9 mouse cellular contexts compared by ENCODE assay signal in genomic region chr3:14887686-14888295, GRCm38 (mm10). TPM values are rescaled to one million over a fixed set of nuclear protein-coding genes. Genes with fewer than 3 reads are reported as not detected.
DNase-seq lines count a peak whose midpoint lies in the region; ATAC-seq and TF ChIP-seq lines count a peak whose summit lies in the region.
"Had no signal": no experiment of that assay in that cellular context is flagged by ENCODE, and none has a peak within 500 bp of the region (broad histone marks: within the 10 kb centered on the region; RNA-seq: fewer than 3 reads in every experiment).

No protein-coding gene starts in this region.

- TF ChIP-seq CTCF in cortical plate, adult 2 months (IDR thresholded peaks at IDR 0.05; ENCODE audit: extremely low read depth, insufficient read depth, low read length) = no peak

- WGBS in liver, embryonic 12.5 days (ENCODE audit: insufficient replicate concordance) = 22% methylated on average over 10 of the region's 10 CpGs

- peak overlapping the region; percentile 60 for H3K4me3 ChIP-seq in cortical plate, adult 2 months (ENCODE audit: insufficient read depth, low read length)
- H3K4me3 ChIP-seq in liver, embryonic 12.5 days = peak overlapping the region; percentile 97
- peak overlapping the region; percentile 24 for H3K4me3 ChIP-seq in myocyte

- peak overlapping the region; percentile 100 for H3K9ac ChIP-seq in liver, embryonic 12.5 days
- H3K9ac ChIP-seq: embryonic facial prominence, embryonic 12.5 days had no signal

- H3ac ChIP-seq in myocyte (ENCODE audit: control insufficient read depth, insufficient read length) = no peak overlapping the region

- H3K9me3 ChIP-seq in liver, embryonic 12.5 days (replicated peaks) = no peaks in the 10 kb centered on the region
- H3K9me3 ChIP-seq: embryonic facial prominence, embryonic 12.5 days had no signal

- H3K79me2 ChIP-seq in myocyte (ENCODE audit: control insufficient read depth, insufficient read depth) = no peaks in the 10 kb centered on the region

- H3K4me2 ChIP-seq in liver, embryonic 12.5 days = peak overlapping the region; percentile 81
- no peak overlapping the region for H3K4me2 ChIP-seq in myocyte (ENCODE audit: low read depth)

- no peak for TF ChIP-seq POLR2A in cortical plate, adult 2 months (IDR thresholded peaks at IDR 0.05; ENCODE audit: extremely low read depth, insufficient read depth, low read length)
- TF ChIP-seq POLR2A in myocyte (IDR thresholded peaks at IDR 0.05; ENCODE audit: insufficient read length, low read depth) = no peak

- peak overlapping the region; percentile 78; the same call in 1 of the 2 replicates for H3K27ac ChIP-seq in cortical plate, adult 2 months (ENCODE audit: insufficient read depth, low read length)
- H3K27ac ChIP-seq in liver, embryonic 12.5 days = peak overlapping the region; percentile 99
- H3K27ac ChIP-seq: embryonic facial prominence, embryonic 12.5 days had no signal

- peaks cover 50% of the 10 kb centered on the region for H3K36me3 ChIP-seq in liver, embryonic 12.5 days
- no peaks in the 10 kb centered on the region for H3K36me3 ChIP-seq in myocyte (ENCODE audit: control insufficient read depth, insufficient read depth)
- H3K36me3 ChIP-seq: embryonic facial prominence, embryonic 12.5 days had no signal

- H3K4me1 ChIP-seq in cortical plate, adult 2 months (ENCODE audit: control insufficient read depth, insufficient read depth, low read length) = no peaks in the 10 kb centered on the region
- peaks cover 37% of the 10 kb centered on the region for H3K4me1 ChIP-seq in liver, embryonic 12.5 days
- H3K4me1 ChIP-seq: embryonic facial prominence, embryonic 12.5 days had no signal

- ATAC-seq in liver, embryonic 12.5 days = no peak

- no peaks in the 10 kb centered on the region for H3K27me3 ChIP-seq in liver, embryonic 12.5 days (replicated peaks)
- H3K27me3 ChIP-seq in myocyte (ENCODE audit: control insufficient read depth, insufficient read depth, insufficient read length) = no peaks in the 10 kb centered on the region

- peak; percentile 28 for DNase-seq in kidney, adult 18-20 months
- no peak for DNase-seq in kidney, adult 8-10 months
- no peak for DNase-seq in frontal cortex, postnatal 25 days (ENCODE audit: low spot score in 2 of 2)
- DNase-seq in adipocyte (ENCODE audit: low spot score) = no peak
- DNase-seq in layer of hippocampus, adult 9-10 months (ENCODE audit: low spot score) = no peak

TF ChIP-seq in myocyte, 11 proteins besides CTCF, POLR2A, EP300 and RAD21:
- TF ChIP-seq POLR2AphosphoS2 (IDR thresholded peaks at IDR 0.05; ENCODE audit: insufficient read length, low read depth) (no peak), USF1 (IDR thresholded peaks at IDR 0.05; ENCODE audit: low read depth) (no peak), TCF3 (IDR thresholded peaks at IDR 0.05; ENCODE audit: insufficient read length, low read depth) (no peak), MAX (IDR thresholded peaks at IDR 0.05; ENCODE audit: low read depth) (no peak), TCF12 (IDR thresholded peaks at IDR 0.05; ENCODE audit: insufficient read depth, poor library complexity, severe bottlenecking) (no peak), REST (IDR thresholded peaks at IDR 0.05; ENCODE audit: insufficient read depth, insufficient read length) (no peak), E2F4 (IDR thresholded peaks at IDR 0.05; ENCODE audit: insufficient read depth) (no peak), MYOD1 (IDR thresholded peaks at IDR 0.05; ENCODE audit: control insufficient read depth in 1 of 3, insufficient read length in 2 of 3, low read depth in 2 of 3) (no peak), CEBPB (IDR thresholded peaks at IDR 0.05; ENCODE audit: insufficient read depth, poor library complexity, severe bottlenecking) (no peak), MYOG (IDR thresholded peaks at IDR 0.05; ENCODE audit: control insufficient read depth in 1 of 3, insufficient read depth in 1 of 3, insufficient read length in 2 of 3, low read depth in 2 of 3) (no peak), SRF (IDR thresholded peaks at IDR 0.05; ENCODE audit: control insufficient read depth, insufficient read length, low read depth) (no peak)
TF ChIP-seq in myocyte: peak in this region for 0.

RNA-seq across cellular contexts. Expression of gene Car2, which starts 1.7 kb away (rescaled TPM):
- 363 and 437 TPM in 2 replicates for polyA plus RNA-seq in cortical plate, adult 2 months (2012; rRNA removed)
- 2,168 and 2,210 TPM in 2 replicates for polyA plus RNA-seq in liver, embryonic 12.5 days (2016; fragmentation: Nextera tagmentation; extraction: Ambion mirVana)
- polyA plus RNA-seq in myocyte (2012; fragmentation: generic; extraction: Trizol) = 5.6 TPM

RNA-seq across cellular contexts. Expression of gene Car3, which starts 24.5 kb away (rescaled TPM):
- polyA plus RNA-seq in cortical plate, adult 2 months (2012; rRNA removed) = 1.0 and 1.1 TPM in 2 replicates
- 8.2 and 8.5 TPM in 2 replicates for polyA plus RNA-seq in liver, embryonic 12.5 days (2016; fragmentation: Nextera tagmentation; extraction: Ambion mirVana)
- 22.3 TPM for polyA plus RNA-seq in myocyte (2012; fragmentation: generic; extraction: Trizol)

Comparison
In these comparisons a context has a peak if more than half of its experiments do, and no peak if none do; other contexts are left out.
1. H3K4me3 ChIP-seq: peak in every context shown above with its lines; median percentile 97 in liver, embryonic 12.5 days; 60 in cortical plate, adult 2 months; 24 in myocyte.
2. RNA of gene Car2, which starts 1.7 kb away (polyA plus RNA-seq): 2,168 to 2,210 TPM in liver, embryonic 12.5 days and 363 to 437 TPM in cortical plate, adult 2 months; 5.6 TPM in myocyte (single experiment); every median in the first group is over 10 times any median in the second.